Mouse (Mus musculus): ENCODE measurements at regions not wholly inside any gene's neighbourhood (a gene's known extent, or its start where the extent isn't known, plus 50 kb on each side); places are given as distances from the start of the nearest gene placed in this dataset.
"Not testable (repeated sequence)": the region's sequence is repeated elsewhere in the genome, so short reads cannot be mapped to it uniquely, and the experiment has no call there.

DNA sequence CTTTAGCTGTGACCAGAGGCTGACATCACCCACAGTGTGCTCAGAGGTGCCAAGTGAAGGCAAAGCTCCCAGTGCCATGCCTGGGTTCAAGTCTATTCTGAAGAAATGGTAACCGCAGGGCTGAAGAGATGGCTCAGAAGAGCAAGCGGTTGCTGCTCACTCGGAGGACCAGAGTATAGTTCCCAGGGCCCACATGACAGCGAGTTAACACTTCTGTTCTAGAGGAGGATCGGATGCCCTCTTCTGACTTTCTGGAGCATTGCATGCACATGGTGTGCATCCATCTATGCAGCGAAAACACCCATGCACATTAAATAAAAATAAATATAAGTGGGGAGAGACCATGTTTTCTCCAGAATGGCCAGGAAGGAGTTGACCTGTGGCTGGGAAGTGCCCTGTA is 209.5 kb downstream of the Sorl1 start:
- no peak for DNase-seq

DNA sequence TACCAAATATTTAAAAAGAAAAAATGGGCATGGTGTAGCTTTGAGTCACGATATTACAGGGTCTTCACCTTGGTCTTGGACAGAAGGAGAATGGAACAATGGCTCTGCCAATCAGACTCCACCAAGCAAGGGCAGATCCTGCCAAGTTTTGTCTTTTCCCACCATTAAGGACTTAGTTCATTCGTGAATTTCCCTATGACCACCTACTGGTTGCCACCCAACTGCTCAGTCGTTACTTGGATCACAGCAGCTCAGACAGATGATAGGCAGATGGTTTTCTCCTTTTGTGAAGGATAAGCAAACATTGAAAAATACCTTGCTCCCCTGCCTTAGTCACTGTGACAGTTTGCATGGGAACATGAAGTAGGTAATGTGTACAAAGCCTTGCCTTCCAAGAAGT is 210.2 kb downstream of the Sorl1 start:
- no peak for DNase-seq

DNA sequence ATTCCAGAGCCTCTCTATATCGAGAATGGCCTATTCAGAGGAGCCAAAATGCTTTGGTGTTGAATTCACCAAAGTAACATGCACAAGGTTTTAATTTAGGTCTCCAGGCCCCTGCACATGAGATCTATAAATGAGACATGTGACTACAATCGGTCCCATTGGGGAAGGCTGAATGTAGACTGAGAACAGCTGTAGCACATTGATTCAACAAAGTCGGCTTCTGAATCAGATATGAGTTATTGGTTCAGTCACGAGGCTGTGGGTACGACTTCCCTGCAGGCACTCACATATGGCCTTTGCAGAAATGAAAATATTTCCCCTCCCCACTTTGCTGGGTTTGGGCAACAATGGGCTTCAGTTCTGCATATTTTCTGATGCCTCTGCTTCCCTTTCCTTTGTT is 211.6 kb downstream of the Sorl1 start:
- no peak for DNase-seq

DNA sequence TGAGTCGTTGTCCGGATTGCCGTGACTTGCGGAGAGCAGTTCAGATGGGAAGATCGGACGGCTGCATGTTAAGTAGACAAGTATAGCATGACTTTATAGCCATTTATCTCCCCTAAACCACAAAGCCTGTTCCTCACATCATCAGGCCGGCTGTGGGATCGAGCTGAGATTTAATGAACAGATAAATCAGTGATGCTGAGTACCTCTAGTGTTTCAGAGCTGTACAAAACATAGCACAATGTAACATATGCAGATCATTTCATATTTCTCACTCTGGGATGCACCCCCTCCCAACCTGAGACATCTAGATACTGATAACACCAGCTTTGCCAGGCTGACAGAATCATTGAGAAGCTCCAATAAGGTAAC is 223.5 kb downstream of the Sorl1 start:
- DNase-seq = no peak

DNA sequence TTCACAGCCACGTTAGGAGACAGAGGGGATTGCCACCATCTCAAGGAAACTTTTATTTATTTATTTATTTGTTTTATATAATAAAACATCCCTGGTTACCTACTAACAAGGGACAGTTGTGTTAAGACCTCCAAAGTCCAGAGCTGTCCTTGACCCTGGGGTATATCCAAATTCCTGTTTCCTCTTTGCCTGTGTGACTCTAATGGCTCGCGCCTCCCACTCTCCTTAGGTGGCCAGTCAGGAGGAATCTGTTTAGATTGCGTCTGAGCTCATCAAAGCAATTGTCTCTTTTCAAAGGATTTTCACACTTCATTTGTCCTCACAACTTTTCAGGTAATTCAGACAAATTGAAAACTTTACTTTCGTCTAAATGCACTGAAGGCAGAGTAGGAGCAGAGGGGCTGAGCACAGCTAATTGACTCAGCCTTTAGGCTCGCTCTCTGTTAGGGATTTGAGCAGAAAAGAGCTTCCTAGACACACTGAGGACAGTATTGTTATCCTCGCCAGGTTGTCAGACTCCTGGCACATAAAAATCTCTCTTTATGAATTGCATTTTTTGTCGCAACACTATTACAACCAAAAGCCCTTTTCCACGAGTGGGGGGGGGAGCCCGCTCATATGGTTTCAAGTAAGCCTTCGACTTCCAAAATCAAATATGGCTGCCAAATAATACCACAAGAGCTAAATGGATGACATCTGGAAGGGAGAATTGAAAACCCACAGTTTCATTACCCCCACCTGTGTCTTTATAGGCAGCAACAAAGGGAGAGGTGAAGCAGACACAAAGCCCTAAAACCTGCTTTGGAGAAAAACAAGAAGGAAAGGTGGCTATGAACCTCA is 224.1 kb downstream of the Sorl1 start:
- DNase-seq = no peak

DNA sequence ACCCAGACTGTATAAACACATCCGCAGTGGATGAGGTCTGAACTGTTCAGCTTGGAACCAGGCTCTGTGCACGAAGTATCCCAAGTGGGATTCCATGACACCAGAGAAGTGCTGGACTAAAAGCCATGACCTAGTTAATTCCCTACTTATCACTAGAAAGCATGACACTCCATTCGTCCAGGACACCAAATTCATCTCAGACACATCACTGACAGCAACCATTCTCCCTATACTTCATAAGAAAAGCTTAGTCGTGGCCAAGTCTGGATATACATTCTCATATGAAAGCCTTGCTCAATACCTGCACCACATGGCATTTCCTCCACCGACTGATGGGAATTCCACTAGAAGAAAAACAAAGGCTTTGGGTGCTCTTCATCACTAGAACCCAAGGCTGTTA is 229.0 kb downstream of the Sorl1 start:
- DNase-seq = no peak

DNA sequence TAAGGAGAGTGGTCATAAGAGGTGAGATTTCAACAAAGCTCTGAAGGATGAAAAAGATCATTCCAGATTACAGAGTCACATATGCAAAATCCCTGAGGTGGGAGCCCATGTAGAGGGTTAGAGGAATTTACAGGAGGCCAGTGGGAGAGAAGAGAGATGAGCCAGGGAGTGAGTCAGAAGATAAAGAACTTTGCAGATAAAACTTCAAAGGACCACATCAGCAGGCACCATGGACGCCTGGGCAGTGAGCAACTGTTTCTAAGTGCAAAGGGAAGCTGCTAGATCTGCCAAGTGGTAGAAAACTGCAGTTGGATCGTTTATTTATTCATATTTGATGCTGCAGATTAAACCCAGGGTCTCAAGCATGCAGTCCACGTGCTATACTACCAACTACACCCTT is 231.3 kb downstream of the Sorl1 start:
- DNase-seq = no peak

DNA sequence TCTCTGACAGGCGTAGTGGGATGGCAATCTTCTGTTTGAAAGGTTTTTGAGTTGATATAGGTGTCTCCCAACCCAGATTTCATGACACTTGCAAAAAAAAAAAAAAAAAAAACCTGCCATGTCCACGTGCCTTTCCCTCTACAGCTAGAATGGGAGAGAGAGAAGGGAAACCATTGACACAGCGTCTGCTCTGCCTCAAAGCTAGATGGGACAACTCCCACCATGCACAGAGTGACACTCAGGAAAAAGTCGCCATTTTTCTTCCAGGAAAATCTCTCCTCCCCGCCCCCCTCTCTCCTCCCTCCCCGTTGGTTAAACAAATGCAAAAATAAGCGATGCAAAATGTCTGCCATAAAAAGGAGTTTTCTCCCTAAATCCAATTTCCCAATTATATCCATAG is 232.9 kb downstream of the Sorl1 start:
- no peak for DNase-seq

DNA sequence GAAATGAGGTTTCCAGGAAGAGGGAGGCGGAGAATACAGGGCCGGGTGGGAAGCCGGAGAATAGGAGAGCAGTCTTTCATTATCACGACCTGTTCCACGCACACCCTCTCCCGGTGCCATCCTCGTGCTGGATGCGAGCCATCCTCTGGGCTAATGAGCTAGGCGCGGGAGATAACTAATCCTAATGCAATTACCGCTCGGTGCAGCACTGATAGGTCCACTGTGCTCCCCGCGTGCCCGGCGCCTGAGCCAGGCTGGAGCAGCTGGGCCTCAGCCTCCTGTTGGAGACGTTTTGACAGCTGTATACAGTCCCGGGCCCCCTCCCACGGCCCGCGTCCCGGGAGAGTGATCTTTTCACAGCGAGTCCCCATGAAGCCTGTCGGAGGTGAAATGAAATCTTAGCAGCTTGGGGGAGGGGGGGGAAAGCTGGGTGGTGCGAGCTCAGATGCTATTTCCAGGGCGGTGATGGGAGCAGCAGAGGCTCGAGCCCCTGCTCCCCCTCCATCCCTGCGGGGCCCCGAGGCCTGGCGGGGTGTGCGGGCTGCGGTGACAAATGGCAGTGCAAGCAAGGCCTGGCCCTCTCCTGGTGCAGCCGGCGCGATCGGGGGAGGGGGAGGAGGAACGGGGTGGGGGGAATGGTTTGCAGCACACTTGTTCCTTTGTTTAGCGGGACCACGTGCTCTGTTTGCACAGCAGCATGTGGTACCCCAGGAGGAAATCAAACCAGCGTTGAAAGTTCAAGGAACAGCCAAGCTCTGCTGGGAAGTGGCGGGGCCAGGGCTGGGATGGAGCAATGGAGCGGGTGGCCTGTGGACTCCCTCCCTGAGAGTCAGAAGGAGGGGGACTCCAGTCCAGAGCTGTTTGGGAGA is 233.6 kb downstream of the Sorl1 start:
- DNase-seq = peak; percentile 76

DNA sequence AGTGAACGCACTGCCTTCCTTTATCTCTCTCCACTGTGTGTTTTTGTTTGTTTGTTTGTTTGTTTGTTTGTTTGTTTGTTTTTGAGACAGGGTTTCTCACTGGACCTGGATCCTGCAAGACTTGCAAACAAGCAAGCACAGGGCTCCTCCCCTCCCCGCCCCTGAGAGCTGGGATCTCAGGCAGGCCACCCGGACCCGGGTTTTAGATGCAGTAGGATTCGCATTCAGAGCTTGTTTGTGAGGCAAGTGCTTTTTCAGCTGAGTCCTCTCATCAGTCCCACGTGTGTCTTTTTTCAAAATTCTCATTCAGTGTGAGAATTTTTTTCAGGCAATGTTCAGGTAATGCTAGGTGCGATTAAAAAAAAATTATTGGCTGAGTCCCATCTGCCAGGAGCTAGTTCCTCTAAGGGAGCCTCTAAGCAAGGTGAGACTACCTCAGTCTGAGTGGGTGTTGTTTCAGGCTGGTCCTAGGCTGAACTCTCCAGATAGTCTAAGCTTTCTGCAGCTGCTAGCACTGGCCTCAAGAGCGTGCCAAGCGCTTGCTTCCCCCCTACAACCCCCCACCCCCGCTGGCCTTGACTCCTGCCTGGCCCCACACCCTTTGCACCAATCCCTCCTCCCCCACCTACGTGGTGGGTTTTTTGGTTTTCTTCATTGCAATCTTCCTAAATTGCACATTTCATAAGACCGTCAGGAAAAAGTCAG is 234.4 kb downstream of the Sorl1 start:
- DNase-seq = peak; percentile 5

DNA sequence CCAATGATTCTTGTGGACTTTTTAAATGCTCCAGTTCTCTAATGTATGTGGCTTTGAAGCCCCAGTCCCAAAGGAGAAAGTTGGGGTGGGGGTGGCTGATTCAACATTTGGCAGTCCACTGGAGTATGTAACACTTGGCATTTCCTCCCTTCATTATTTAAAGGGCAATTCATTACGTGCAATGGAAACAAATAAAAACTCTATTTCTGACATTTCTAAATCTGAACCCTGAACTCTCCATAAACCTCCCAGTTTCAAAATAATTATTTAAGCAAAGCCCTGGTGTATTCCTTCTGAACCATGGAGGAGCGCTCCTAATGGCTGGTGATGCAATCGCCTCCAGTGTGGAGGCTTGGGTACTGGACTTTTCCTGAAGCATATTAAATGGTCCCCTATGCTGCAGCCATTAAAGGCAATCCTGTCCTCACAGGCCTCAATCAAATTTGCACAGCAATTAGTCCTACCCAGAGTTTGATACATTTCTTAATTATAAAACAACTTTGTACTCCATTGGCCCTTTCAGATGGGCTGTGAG is 235.4 kb downstream of the Sorl1 start:
- DNase-seq = no peak

DNA sequence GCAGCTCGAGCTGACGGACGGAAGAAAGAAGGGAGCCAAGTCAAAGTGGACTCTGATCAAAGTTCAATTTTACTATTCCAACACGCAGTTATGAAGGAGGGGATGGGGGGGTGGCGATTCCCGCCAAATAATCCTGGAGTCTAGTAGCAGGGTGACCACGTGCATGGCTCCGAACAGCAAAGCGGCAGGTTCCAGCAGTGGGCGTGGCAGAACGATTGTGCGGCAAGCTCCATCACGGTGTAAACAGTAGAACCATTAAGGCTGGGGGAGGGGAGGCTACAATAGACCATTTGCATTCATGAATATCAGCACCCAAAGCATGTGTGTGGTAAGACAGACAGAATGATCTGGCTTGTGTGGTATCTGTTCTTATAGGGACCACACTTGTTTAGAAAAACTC is 237.6 kb downstream of the Sorl1 start:
- not testable (repeated sequence) for DNase-seq

DNA sequence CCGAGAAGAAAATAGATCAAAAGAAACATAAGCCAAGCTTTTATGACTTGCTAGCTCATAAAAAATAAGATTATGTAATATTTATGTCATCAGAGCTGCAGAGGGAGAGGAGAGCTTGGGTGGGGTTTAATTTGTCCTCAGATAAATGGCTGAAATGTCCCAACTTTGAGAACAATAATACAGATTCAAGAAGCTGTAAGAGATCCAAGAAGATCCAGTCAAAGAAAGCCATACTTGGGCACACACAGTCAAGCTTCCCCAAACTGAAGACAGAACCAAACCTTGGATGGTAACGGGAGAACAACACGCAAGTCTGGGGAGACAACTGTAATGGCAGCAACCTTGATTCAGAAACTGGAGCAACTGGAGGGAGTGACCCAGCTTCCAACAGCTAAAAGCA is 243.6 kb downstream of the Sorl1 start:
- no peak for DNase-seq

DNA sequence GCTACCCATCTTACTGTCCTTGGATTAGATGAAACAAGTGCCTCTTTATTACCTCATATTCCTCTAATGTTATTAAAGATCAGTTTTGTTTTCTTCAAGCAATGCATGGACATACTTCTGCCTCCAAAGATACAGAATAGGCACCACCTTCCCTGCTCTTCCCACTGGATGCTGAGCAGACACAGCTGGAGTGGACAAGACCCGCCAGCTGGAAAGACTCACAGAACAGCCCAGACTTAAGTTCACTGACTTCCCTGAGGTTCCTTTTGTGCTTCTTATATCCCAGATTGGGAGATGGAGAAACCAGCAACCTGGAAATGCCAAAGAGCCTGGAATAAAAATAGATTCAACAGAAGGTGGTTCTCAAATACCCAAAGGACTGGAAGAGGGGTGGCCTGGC is 245.0 kb downstream of the Sorl1 start:
- DNase-seq = no peak

DNA sequence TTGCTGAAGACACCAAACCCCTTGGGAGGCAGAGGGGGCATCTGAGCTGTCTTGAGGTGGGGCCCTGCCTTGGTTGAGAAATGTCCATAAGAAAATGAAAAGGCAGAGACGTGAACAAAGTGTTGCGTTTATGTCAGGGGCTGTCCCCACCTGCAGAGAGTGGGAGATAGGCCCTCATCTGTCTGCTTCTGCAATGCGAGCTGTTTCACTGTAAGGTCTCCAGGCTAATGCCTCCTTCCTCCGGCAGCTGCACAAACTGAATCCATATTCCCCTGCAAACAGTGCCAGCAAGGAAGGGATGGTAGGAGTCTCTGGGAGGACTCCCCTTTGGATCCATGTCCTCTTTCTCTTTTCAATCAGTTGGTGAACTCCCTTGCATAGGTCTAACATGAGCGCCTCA is 263.0 kb downstream of the Sorl1 start:
- no peak for DNase-seq

DNA sequence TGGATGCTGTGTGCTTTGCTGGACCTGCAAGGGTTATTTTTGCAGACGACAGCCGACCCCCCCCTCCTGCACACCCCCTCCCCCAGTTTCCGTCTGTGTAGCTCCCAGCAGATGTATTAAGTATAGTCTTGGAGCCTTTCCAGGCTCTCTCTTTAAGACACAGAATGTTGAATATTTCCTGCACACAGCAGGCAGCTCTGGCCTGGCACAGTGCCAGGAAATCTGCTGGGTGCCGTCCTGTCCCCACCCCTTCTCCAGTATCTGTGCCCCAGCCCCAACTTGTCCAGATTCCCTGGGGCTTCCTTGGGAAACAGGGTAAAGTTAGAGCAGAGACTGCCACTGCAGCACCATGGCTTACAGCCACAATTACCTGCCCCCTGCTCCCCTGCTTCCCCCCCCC is 263.4 kb downstream of the Sorl1 start:
- DNase-seq = peak; percentile 55

DNA sequence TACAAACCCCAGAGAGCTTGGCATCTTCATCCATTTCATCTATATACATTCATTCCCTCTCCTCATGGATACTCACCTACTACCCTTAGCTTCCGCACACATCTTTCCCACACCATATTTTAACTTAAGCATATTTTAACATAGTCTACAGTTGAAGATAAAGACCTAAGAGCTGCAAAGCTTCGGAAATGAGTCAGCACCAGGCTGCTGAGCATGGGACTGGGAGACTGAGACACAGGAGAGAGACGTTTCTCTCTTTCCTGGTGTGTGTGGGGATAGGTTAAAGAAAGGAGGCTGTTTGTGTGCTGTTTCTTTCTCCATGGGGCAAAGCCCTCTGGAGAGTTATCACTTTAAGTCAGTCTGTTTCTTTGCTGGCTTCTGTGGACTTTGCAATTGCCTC is 264.3 kb downstream of the Sorl1 start:
- DNase-seq = peak; percentile 13

DNA sequence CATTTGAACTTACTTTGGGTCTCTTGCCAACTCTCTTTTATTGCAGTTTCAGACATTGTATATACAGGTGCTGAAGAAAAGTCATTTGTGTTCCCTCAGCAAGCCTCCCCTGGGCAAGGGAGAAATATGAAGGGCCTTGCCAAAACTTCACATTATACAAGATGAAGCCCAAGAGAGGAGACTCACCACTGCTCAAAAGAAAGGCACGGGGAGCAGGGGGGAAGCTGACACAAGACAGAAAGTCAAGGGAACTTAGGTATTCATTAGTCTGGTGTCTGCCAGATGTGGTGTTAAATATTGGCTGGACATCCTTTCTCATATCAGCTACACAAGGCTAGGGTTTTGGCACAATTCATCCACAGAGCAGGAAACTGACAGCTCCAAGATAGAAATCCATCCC is 272.0 kb downstream of the Sorl1 start:
- DNase-seq = no peak

DNA sequence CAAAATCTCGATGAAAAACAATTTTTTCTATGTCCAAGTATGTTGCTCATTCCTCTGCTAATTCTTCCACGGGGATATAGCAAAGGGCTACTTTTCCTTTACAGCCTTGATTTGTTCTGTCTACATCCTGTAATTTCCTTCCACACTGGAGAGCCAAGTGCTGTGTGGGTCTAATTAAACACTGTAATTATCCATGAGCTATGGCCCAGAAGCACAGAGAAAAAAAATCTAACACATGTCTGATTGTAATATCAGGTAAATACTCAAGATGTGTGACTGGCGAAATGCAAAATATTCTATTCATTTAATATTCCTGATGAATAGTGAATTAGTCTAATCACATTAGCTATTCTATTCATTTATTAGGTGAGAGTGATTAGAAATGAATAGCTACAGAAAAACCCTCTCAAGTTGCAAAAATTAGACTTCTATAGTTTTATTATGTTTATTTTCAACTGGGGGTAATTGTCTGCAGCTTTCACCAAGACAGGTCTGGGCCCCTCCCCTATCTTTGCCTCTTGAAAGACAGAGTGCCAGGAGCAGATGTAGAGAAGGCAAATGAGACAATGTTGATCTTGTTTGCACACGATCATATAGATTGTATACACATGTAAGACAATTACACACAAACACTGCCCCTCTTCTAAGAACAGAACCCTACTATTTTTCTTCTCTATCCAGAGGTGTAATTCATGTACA is 274.3 kb downstream of the Sorl1 start:
- no peak for DNase-seq

DNA sequence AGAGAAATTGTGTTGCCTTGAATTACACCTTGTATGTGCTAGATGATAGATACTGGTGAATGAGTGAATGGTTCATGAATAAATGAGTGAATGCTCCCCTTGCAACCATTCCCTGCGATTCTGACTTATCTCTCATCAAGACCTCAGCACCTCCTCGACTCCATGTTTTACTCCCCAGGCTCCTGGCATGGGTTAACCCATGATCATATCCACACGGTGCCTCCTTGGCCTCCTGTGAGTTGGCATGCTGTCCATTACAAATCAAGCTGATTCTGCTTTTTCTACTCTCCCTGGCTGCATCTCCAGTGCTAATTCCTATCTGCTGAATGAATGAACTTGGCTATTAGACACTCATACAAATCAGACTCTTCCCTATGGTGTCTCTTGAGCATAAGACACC is 279.5 kb downstream of the Sorl1 start:
- no peak for DNase-seq

DNA sequence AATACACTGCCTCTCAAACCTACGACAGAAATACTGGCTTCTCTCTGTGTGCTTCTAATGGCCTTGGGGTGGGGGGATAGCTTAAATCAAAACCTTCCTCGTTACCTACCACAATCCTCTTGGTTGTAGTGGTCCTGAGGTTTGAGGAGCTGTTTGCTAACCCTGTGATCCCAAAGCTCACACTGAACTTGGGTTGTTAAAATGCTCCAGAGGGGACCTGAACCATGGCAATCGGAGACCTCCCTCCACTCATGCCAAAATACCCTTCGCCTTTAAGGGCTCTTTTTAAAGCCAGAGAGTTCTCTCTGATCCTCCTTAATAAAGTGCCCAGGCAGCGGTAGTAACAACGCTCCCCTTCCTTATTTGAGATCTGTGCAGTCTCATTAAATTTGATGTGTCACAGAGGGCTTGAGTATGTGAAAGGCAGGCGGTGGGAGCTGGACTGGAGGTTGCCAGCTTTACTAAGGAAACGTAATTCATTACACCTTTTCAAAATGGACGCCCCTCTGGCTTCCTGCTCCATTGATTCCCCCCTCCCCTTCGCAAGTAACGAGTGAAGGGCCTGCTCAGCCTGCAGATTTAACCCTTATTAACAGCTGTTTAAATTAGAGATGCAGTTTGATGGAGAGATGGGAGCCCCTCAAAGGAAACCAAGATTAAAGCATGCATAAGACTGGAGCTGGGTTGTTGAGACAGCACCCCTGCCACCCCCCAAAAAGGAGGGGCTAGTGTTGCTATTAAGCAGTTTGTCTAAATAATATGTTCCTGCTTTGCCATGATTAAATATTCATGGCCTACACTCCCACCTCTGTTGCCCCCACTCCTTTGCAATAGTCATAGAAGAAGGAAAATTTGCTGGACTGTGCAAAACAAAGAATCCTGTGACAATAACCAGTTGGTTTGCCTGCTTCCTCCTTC is 289.4 kb downstream of the Sorl1 start:
- no peak for DNase-seq

DNA sequence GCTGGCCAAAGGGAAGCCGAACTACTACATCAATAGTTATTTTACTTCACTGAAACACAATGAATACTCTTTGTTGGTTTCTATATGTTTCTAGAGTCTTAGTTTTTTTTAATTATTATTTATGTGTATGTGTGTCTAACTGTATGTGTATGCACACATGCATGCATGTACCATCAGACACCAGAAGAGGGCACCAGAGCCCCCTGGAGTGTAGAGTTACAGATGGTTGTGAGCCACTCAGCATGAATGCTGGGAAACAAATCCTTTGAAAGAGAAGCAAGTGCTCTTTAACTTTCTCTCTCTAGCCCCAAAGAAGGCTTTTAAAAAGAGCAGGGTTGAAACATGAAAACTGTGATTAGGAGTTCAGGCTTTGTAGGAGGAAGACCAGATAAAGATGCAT is 290.7 kb downstream of the Sorl1 start:
- DNase-seq = no peak

Measured in right cerebral cortex, adult 18-20 months (tissue).